Mouse (Mus musculus) ES-Bruce4 (cell line): ENCODE measurements around the gene Zfp354b. TPM values are rescaled to one million over a fixed set of nuclear protein-coding genes. Genes with fewer than 3 reads are reported as not detected.
A peak's percentile ranks its signal among the peaks of the same experiment; 100 is the strongest.

Experiments used
- H3K27ac ChIP-seq: 2 replicates; pipeline ENCODE4 v1.5.1; 2012; ENCODE audit warnings: low read length, inconsistent platforms; ENCODE audit not compliant: insufficient read depth
- H3K27me3 ChIP-seq: 2 replicates; pipeline ENCODE4 v1.6.1; 2012; ENCODE audit warnings: mild to moderate bottlenecking, low read length, inconsistent platforms; ENCODE audit not compliant: control insufficient read depth, poor library complexity, insufficient read depth, severe bottlenecking
- H3K36me3 ChIP-seq: 2 replicates; pipeline ENCODE4 v1.6.1; 2012; ENCODE audit warnings: inconsistent platforms, mild to moderate bottlenecking, low read length, moderate library complexity; ENCODE audit not compliant: control insufficient read depth, poor library complexity, insufficient read depth, severe bottlenecking
- H3K4me1 ChIP-seq: one replicate; pipeline ENCODE4 v1.8.1; 2011; ENCODE audit warnings: low read length; ENCODE audit not compliant: control insufficient read depth, insufficient read depth
- H3K4me3 ChIP-seq: 2 replicates; pipeline ENCODE4 v1.5.1; 2011; ENCODE audit warnings: low read depth, mild to moderate bottlenecking, low read length
- H3K9ac ChIP-seq: 2 replicates; pipeline ENCODE4 v1.6.1; 2012; ENCODE audit warnings: low read depth, mild to moderate bottlenecking, inconsistent platforms; ENCODE audit not compliant: poor library complexity, severe bottlenecking
- H3K9me3 ChIP-seq: replicated peaks from 2 replicates; pipeline ENCODE4 v1.6.1; 2012; ENCODE audit warnings: mild to moderate bottlenecking, low read length, inconsistent platforms; ENCODE audit not compliant: control insufficient read depth, poor library complexity, insufficient read depth, severe bottlenecking
- CTCF ChIP-seq: IDR thresholded peaks from one replicate; pipeline ENCODE4 v1.8.1; 2011; ENCODE audit warnings: low read depth, low read length
- EP300 ChIP-seq: IDR thresholded peaks from 2 replicates; pipeline ENCODE4 v1.6.1; 2011; ENCODE audit warnings: low read depth, low read length; ENCODE audit not compliant: insufficient read depth
- POLR2A ChIP-seq: IDR thresholded peaks from one replicate; pipeline ENCODE4 v1.8.1; 2011; ENCODE audit warnings: low read length; ENCODE audit not compliant: insufficient read depth
- polyA plus RNA-seq: library from polyadenylated mRNA; stranded (reverse); fragments of >200 nt; gene quantifications from 2 replicates; pipeline ENCODE4 v1.2.4, GENCODE M21; 2011; ENCODE audit warnings: low read depth; ENCODE audit not compliant: missing spikeins, insufficient read depth, insufficient read length

Zfp354b gene
- polyA plus RNA-seq, result 0.52 and 1.0 TPM in 2 replicates

DNA sequence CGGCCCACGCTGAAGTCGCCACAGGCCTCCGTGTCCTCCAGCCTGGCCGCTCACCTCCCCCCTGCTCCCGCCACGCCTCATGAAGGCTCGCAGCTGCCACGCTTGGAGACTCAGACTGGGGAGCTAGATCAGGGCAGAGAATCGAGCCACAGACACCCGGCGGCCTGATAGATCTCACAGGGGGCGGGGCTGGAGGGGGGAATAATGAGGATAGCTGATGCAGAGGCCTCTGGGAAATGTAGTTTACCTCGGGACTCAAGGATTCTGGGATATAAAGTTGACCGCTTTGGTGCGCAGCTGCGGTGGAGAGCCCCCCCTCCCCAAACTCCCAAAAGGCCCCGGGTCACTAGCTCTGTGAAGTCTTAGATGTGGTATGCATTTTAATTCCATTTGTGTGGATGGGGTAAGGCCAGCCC is at the start of gene Zfp354b:
Zfp354b (minus strand) TSS at position 183 of the 416 bp plus-strand sequence.
- Histone ChIP-seq H3K27ac (no peak within 1 kb of the TSS), H3K36me3 (no peaks in the 10 kb centered on the region), H3K9me3 (no peaks in the 10 kb centered on the region), H3K4me1 (no peaks in the 10 kb centered on the region), H3K27me3 (no peaks in the 10 kb centered on the region), H3K9ac (peak within 1 kb of the TSS; percentile 73), H3K4me3 (peak within 1 kb of the TSS; percentile 92)
- TF ChIP-seq EP300, result no peak
- TF ChIP-seq POLR2A, result no peak
- TF ChIP-seq CTCF, result no peak

DNA sequence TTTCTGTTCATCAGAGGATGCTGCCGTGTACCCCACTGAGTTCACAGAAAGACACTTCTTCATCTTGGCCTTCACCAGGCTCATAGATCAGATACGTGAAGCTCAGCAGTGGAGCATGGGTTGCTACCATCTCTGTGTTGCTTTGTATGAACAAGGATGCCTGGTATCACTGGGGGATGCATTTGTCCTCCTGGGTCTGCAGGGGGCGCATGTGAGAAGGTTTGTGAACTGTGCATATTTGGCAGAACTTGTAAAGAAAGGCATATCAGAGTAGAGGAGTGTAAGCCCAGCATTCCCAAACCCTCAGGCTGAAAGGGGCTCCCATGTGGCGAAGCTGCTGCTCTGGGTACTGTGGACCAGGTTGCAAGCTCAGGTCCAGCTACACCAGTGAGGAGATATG is 45.8 kb upstream of the Zfp354b start:
- Histone ChIP-seq H3K9me3 (no peaks in the 10 kb centered on the region), H3K4me1 (no peaks in the 10 kb centered on the region), H3K27me3 (no peaks in the 10 kb centered on the region), H3K9ac (no peak overlapping the region), H3K27ac (no peak overlapping the region), H3K36me3 (no peaks in the 10 kb centered on the region), H3K4me3 (no peak overlapping the region)
- TF ChIP-seq EP300, result no peak
- TF ChIP-seq CTCF, result peak; percentile 28

DNA sequence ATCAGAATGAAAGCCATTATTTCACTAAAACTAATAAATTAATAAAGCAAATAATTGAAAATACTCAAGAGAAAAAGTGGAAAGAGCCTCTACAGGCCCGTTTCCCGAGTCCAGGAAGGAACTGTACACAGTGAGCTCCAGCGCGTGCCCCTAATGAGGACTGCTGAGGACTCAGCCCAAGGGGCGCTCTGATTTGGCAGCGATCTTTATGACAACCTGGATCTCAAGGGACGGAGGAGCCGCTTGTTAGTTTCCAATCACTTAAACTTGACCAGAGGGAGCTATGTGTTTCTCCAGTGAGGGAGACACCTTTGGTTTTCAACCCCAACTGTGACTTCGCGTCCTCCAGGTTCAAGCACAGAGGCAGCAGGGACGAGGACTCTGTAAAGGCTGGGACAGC is 34.8 kb upstream of the Zfp354b start, which contains the start of gene Olfr1378:
Olfr1378 (plus strand) TSS at position 301 of the 400 bp plus-strand sequence.
- TF ChIP-seq CTCF, result no peak
- no peak for TF ChIP-seq EP300
- no peak for TF ChIP-seq POLR2A
- Histone ChIP-seq H3K9me3 (no peaks in the 10 kb centered on the region), H3K9ac (no peak within 1 kb of the TSS), H3K4me3 (no peak within 1 kb of the TSS), H3K4me1 (no peaks in the 10 kb centered on the region), H3K36me3 (no peaks in the 10 kb centered on the region), H3K27ac (no peak within 1 kb of the TSS), H3K27me3 (no peaks in the 10 kb centered on the region; the same call in 1 of the 2 replicates)

DNA sequence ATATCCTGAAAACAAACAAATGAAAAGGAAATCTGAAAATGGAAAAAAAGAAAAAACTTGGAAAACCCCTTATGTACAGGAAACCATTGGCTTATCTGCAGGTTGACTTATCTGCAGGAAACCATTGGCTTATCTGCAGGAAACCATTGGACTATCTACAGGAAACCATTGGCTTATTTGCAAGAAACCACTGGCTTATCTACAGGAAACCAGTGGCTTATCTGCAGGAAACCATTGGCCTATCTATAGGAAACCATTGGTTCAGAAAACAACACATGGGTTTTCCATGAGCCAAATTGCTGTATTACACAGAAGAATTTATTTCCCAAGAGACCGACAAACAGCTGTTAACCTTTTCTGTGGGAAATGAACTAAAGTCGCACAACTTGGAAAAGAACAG is 33.5 kb upstream of the Zfp354b start:
- Histone ChIP-seq H3K27ac (no peak overlapping the region), H3K36me3 (no peaks in the 10 kb centered on the region), H3K9ac (no peak overlapping the region), H3K9me3 (no peaks in the 10 kb centered on the region), H3K4me3 (no peak overlapping the region), H3K4me1 (no peaks in the 10 kb centered on the region), H3K27me3 (no peaks in the 10 kb centered on the region)
- no peak for TF ChIP-seq CTCF
- no peak for TF ChIP-seq EP300
- TF ChIP-seq POLR2A, result no peak

DNA sequence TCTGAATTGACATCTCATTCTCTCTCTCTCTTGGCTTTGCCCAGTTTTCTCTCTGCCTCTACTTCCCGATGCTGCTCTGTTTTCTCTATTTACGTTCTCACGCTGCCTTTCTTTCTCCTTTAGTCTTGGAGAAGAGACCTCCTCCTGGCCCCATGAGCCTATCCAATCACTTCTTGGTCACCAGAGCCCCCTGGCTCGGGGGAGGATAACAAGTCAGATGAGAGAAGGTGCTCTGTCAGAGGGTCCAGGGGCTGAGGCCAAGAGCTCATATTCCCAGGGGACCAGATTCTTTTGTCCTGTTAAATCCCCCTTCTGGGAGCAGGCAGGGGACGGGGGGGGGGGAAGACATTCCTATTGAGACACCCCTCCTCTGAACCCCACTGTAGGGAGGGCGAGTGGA is 22.2 kb upstream of the Zfp354b start, which contains the start of gene Prop1:
Prop1 (minus strand) TSS at position 101 of the 400 bp plus-strand sequence.
- H3K4me3 ChIP-seq, result no peak within 1 kb of the TSS
- no peaks in the 10 kb centered on the region for H3K27me3 ChIP-seq
- no peak within 1 kb of the TSS for H3K9ac ChIP-seq
- H3K36me3 ChIP-seq, result no peaks in the 10 kb centered on the region
- H3K27ac ChIP-seq, result no peak within 1 kb of the TSS
- no peak for TF ChIP-seq CTCF
- no peak for TF ChIP-seq POLR2A
- no peak for TF ChIP-seq EP300
- H3K9me3 ChIP-seq, result no peaks in the 10 kb centered on the region
- no peaks in the 10 kb centered on the region for H3K4me1 ChIP-seq

DNA sequence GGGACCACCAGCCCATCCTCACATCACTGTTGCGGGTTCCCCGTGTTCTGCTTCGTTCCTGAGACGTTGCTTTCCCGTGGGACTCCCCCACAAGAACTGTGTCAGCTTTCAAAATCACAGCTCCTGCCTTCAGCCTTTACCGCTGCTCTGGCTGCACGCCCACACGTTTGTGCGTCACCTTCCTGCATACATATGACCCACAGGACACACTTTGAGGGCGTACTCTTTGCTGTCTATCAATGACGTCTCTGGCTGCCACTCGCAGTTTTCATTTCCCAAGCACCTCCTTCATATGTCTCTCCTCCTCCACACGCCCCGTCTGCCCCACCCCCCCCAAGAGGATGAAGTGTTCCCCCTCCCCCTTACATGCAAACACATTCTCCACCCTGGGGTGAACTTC is 20.9 kb upstream of the Zfp354b start:
- no peak for TF ChIP-seq EP300
- TF ChIP-seq CTCF, result no peak
- Histone ChIP-seq H3K9ac (no peak overlapping the region), H3K4me3 (no peak overlapping the region), H3K36me3 (no peaks in the 10 kb centered on the region), H3K27me3 (no peaks in the 10 kb centered on the region), H3K4me1 (no peaks in the 10 kb centered on the region), H3K9me3 (no peaks in the 10 kb centered on the region), H3K27ac (no peak overlapping the region)

DNA sequence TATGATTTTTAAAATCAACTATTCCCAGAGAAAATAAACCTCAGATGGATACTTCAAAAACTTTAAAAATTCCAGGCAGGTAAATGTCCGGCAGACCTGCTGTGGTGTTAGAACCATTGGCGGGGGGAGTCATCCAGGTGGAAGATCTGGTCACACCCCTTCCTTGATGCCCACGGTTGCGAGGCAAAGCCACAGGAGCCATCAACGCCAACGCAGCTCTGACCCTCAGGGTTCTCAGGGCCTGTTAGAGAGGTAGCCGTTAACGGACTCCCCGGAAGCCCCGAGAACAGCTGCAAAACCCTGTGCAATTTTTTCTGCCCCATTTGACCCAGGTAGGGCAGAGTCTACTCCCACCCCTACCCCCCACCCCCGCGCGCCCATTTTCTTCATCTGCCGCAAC is 12.1 kb upstream of the Zfp354b start, which contains the start of gene 4933414I15Rik:
4933414I15Rik (minus strand) TSS at position 260 of the 400 bp plus-strand sequence.
- Histone ChIP-seq H3K9me3 (no peaks in the 10 kb centered on the region), H3K4me1 (no peaks in the 10 kb centered on the region), H3K4me3 (no peak within 1 kb of the TSS), H3K27ac (no peak within 1 kb of the TSS), H3K36me3 (no peaks in the 10 kb centered on the region), H3K9ac (no peak within 1 kb of the TSS), H3K27me3 (0 out of 2 replicates have a peak, but pooled peaks cover 2% of the 10 kb centered on the region)
- TF ChIP-seq CTCF, result no peak
- TF ChIP-seq EP300, result no peak
- TF ChIP-seq POLR2A, result no peak
